Mouse (Mus musculus) liver, postnatal 0 days (tissue): Measurements from ENCODE around the gene Pafah1b2.

Source experiments
- CTCF ChIP-seq: sonication (generic); IDR thresholded peaks from 2 replicates; pipeline ENCODE4 v1.5.1; 2016; ENCODE audit warnings: antibody characterized with exemption, low read depth
- EP300 ChIP-seq: IDR thresholded peaks from 2 replicates; pipeline ENCODE4 v1.6.1; 2016; ENCODE audit warnings: antibody characterized with exemption, low read depth, mild to moderate bottlenecking

DNA sequence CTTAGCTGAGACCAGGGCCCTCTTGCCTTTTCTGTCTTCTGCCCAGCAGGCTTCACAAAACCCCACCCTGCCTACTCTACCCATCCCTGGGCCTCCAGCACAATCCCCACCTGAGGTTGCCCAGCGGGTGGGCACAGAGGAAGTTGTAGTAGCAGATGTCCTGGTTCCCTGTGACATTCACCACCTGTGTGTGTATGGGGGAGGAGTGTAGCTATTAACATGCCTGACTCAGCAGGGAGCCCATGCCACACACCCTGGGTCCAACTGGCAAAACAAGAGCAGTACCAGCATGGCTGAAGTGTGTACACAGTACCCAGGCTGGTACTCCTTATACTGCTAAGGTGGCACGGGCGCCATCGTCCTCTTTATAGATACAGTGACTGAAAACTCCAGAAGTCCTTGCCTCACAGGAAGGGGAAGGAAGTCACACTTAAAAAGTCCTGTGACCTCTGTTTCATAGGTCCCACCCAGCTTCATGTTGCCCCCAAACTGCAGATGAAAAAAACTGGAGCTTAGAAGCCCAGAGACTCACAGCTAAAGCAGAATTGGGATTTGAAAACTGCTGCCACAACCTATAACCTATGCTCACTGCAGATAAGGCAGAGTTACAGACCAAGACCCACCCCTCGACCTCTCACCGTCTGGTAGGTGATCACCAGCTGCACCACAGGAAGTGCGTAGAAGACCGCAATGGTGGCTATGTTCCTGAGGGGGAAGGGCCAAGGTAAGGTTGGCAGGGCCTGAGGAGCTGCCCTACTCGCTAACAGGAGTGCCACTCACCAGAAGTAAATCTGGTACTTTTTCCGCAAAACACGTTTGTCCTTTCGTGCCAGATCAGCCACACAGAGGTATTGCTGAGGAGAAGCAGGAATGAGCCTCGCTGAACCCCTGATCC lies 67.7 kb downstream of the Pafah1b2 start:
- TF ChIP-seq EP300: no peak
- TF ChIP-seq CTCF: no peak
